Mouse (Mus musculus): Measurements from ENCODE around the gene Pam.

GRCm38 (mm10) chr1:97926789-97927188 is 168.7 kb downstream of the Pam start:
- TF ChIP-seq CTCF (IDR thresholded peaks at IDR 0.05; ENCODE audit: low read depth, low read length) (no peak), POLR2A (IDR thresholded peaks at IDR 0.05; ENCODE audit: extremely low read depth, insufficient read depth, low read length) (no peak)
